Mouse (Mus musculus) G1E (cell line): ENCODE results near the gene Ndufa12. TPM values are rescaled to one million over a fixed set of nuclear protein-coding genes. Genes with fewer than 3 reads are reported as not detected.

Experiments
- ATAC-seq: 2 replicates; pipeline ENCODE4 v1.8.0; 2016; ENCODE audit warnings: mild to moderate bottlenecking; ENCODE audit not compliant: insufficient number of reproducible peaks, poor library complexity, low FRiP score, severe bottlenecking; ENCODE audit errors: extremely low read depth
- DNase-seq: peaks from one replicate; pipeline ENCODE4 v3.0.0; 2012; ENCODE audit warnings: low spot score
- H3K27me3 ChIP-seq: 2 replicates; pipeline ENCODE4 v1.6.1; 2012; ENCODE audit warnings: mild to moderate bottlenecking, low read length, inconsistent platforms; ENCODE audit not compliant: insufficient read depth
- H3K36me3 ChIP-seq: replicated peaks from 2 replicates; pipeline ENCODE3; 2012; ENCODE audit warnings: mild to moderate bottlenecking, inconsistent platforms
- H3K4me1 ChIP-seq: 2 replicates; pipeline ENCODE4 v1.6.1; 2012; ENCODE audit warnings: low read depth, low read length, inconsistent platforms, mixed read lengths; ENCODE audit not compliant: insufficient read depth
- H3K4me3 ChIP-seq: 2 replicates; pipeline ENCODE4 v1.5.1; 2012; ENCODE audit warnings: low read depth, mild to moderate bottlenecking, inconsistent platforms, low read length, moderate library complexity, mixed read lengths
- H3K9me3 ChIP-seq: replicated peaks from 2 replicates; pipeline ENCODE4 v1.6.1; 2012; ENCODE audit warnings: inconsistent platforms
- CTCF ChIP-seq: IDR thresholded peaks from 2 replicates; pipeline ENCODE4 v1.5.1; 2012; ENCODE audit warnings: low read depth, low read length, inconsistent platforms, mixed read lengths
- GATA1 ChIP-seq: IDR thresholded peaks from 2 replicates; pipeline ENCODE4 v1.6.1; 2012; ENCODE audit warnings: borderline replicate concordance, low read length, inconsistent platforms, mixed read lengths
- GATA2 ChIP-seq: IDR thresholded peaks from 2 replicates; pipeline ENCODE4 v1.6.1; 2012; ENCODE audit warnings: low read depth, low read length, inconsistent platforms, borderline replicate concordance
- POLR2AphosphoS5 ChIP-seq: IDR thresholded peaks from 2 replicates; pipeline ENCODE4 v1.6.1; 2012; ENCODE audit warnings: low read depth, low read length, inconsistent platforms; ENCODE audit not compliant: insufficient replicate concordance
- TAL1 ChIP-seq: conservative IDR thresholded peaks from 2 replicates; pipeline ENCODE4 v1.6.1; 2012; ENCODE audit warnings: low read depth, low read length, inconsistent platforms, mixed read lengths
- polyA plus RNA-seq: library from polyadenylated mRNA; stranded (reverse); fragments of >175 nt; gene quantifications from 2 replicates; pipeline ENCODE4 v1.2.3, GENCODE M21; 2012
- total RNA-seq, 2 experiments: library from RNA; stranded (forward) in 1 of 2; stranded (reverse) in 1 of 2; fragments of 200-1000 nt in 1 of 2; fragments of >200 nt in 1 of 2; fragmentation: Nextera tagmentation in 1 of 2; gene quantifications; 2 replicates each; pipeline ENCODE4 v1.2.3; 2014 to 2017

Gene Ndufa12
- total and polyA plus RNA-seq, 3 experiments = 152 to 1,002 (median 269) TPM

DNA sequence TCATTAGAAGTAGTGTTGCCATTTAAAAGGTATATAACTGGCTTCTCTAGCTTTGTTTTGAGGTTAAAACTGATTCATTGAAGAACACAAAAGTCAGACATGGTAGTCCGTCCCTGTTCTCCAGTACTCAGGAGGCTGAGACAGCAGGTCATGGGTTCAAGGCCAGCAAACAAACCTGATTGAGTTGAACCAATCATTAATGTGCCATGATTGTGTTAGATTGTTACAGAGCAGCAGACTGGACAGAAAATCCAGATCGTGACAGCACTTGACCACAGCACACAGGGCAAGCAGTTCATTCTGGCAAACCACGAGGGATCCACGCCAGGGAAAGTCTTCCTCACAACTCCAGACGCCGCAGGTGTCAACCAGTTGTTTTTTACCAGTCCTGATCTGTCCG lies 36.5 kb upstream of the Ndufa12 start:
- ATAC-seq (no peak), DNase-seq (no peak)
- H3K9me3 ChIP-seq = no peaks in the 10 kb centered on the region
- no peaks in the 10 kb centered on the region for H3K27me3 ChIP-seq
- TF ChIP-seq CTCF = no peak
- no peak for TF ChIP-seq TAL1
- TF ChIP-seq POLR2AphosphoS5 = no peak
- TF ChIP-seq GATA1 = no peak
- TF ChIP-seq GATA2 = no peak
- no peaks in the 10 kb centered on the region for H3K4me1 ChIP-seq
- no peak overlapping the region for H3K4me3 ChIP-seq
- H3K36me3 ChIP-seq = peaks cover 57% of the 10 kb centered on the region

- H3K36me3 ChIP-seq = peaks cover 61% of the 10 kb centered on the region
Measured at GRCm38 (mm10) chr10:94164104-94164845, 34.2 kb upstream of the Ndufa12 start.

DNA sequence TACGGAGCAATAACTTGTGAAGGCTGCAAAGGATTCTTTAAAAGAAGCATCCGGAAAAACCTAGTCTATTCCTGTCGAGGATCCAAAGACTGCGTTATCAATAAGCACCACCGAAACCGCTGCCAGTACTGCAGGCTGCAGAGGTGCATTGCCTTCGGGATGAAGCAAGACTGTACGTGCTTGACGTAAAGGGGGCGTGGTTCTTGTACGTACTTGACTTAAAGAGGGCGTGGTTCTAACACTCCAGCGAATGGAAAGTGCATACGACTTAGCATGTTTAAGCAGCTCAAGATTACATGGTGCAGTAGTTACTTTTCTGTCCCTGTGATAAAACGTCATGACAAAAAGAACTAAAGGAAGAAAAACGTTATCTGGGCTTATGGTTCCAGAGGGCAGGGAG lies 33.1 kb upstream of the Ndufa12 start:
- DNase-seq (no peak), ATAC-seq (no peak)
- no peaks in the 10 kb centered on the region for H3K4me1 ChIP-seq
- H3K36me3 ChIP-seq = peaks cover 65% of the 10 kb centered on the region
- no peak for TF ChIP-seq TAL1
- TF ChIP-seq POLR2AphosphoS5 = no peak
- no peak for TF ChIP-seq GATA2
- no peak for TF ChIP-seq GATA1
- TF ChIP-seq CTCF = no peak
- no peak overlapping the region for H3K4me3 ChIP-seq
- no peaks in the 10 kb centered on the region for H3K27me3 ChIP-seq
- no peaks in the 10 kb centered on the region for H3K9me3 ChIP-seq

More at GRCm38 (mm10) chr10:94164104-94164845, 34.2 kb upstream of the Ndufa12 start:
- ATAC-seq = no peak
- TF ChIP-seq POLR2AphosphoS5 (no peak), TAL1 (no peak), GATA2 (no peak)
- Histone ChIP-seq H3K4me1 (no peaks in the 10 kb centered on the region), H3K4me3 (no peak overlapping the region), H3K27me3 (no peaks in the 10 kb centered on the region), H3K9me3 (no peaks in the 10 kb centered on the region)
- no peak for DNase-seq

GRCm38 (mm10) chr10:94167051-94167750 lies 31.3 kb upstream of the Ndufa12 start:
- H3K36me3 ChIP-seq = peaks cover 65% of the 10 kb centered on the region
- H3K9me3 ChIP-seq = no peaks in the 10 kb centered on the region

GRCm38 (mm10) chr10:94171440-94172130 lies 26.9 kb upstream of the Ndufa12 start:
- TF ChIP-seq TAL1 (no peak), POLR2AphosphoS5 (no peak), GATA1 (no peak), GATA2 (no peak), CTCF (no peak)
- no peak for ATAC-seq
- peaks cover 64% of the 10 kb centered on the region for H3K36me3 ChIP-seq

More at GRCm38 (mm10) chr10:94167051-94167750, 31.3 kb upstream of the Ndufa12 start:
- DNase-seq (no peak), ATAC-seq (no peak)
- no peaks in the 10 kb centered on the region for H3K4me1 ChIP-seq
- H3K4me3 ChIP-seq = no peak overlapping the region
- H3K27me3 ChIP-seq = no peaks in the 10 kb centered on the region
- TF ChIP-seq GATA2 (no peak), TAL1 (no peak), GATA1 (no peak)

GRCm38 (mm10) chr10:94172137-94172536 lies 26.4 kb upstream of the Ndufa12 start:
- no peaks in the 10 kb centered on the region for H3K27me3 ChIP-seq
- H3K4me1 ChIP-seq = no peaks in the 10 kb centered on the region
- H3K4me3 ChIP-seq = no peak overlapping the region
- no peaks in the 10 kb centered on the region for H3K9me3 ChIP-seq
- DNase-seq = no peak
- H3K36me3 ChIP-seq = peaks cover 60% of the 10 kb centered on the region
- no peak for ATAC-seq
- TF ChIP-seq GATA1 (no peak), GATA2 (no peak), TAL1 (no peak), POLR2AphosphoS5 (no peak), CTCF (no peak)

More at GRCm38 (mm10) chr10:94171440-94172130, 26.9 kb upstream of the Ndufa12 start:
- Histone ChIP-seq H3K4me3 (no peak overlapping the region), H3K27me3 (no peaks in the 10 kb centered on the region), H3K4me1 (no peaks in the 10 kb centered on the region), H3K9me3 (no peaks in the 10 kb centered on the region)
- no peak for DNase-seq
